Mouse (Mus musculus): ENCODE measurements around the gene Fam163b.

Gene Fam163b

GRCm38 (mm10) chr2:27141950-27142693, at the start of gene Fam163b:
Gene Fam163b, minus strand, starts transcription at chr2:27142491.
- peak; percentile 22 for DNase-seq

- no peak for DNase-seq
Observed at GRCm38 (mm10) chr2:27189994-27190393, 47.7 kb upstream of the Fam163b start.

GRCm38 (mm10) chr2:27187531-27187930, 45.2 kb upstream of the Fam163b start:
- no peak for DNase-seq

GRCm38 (mm10) chr2:27183734-27184133, 41.4 kb upstream of the Fam163b start:
- DNase-seq: no peak

- peak; percentile 22 for DNase-seq
Observed at GRCm38 (mm10) chr2:27181907-27182306, 39.6 kb upstream of the Fam163b start.

- DNase-seq: no peak
Observed at GRCm38 (mm10) chr2:27179101-27179500, 36.8 kb upstream of the Fam163b start.

GRCm38 (mm10) chr2:27175696-27176267, 33.5 kb upstream of the Fam163b start:
- DNase-seq: no peak

GRCm38 (mm10) chr2:27174242-27174641, 32.0 kb upstream of the Fam163b start:
- no peak for DNase-seq

GRCm38 (mm10) chr2:27166999-27167398, 24.7 kb upstream of the Fam163b start:
- DNase-seq: no peak

GRCm38 (mm10) chr2:27166074-27166473, 23.8 kb upstream of the Fam163b start:
- DNase-seq: no peak

- no peak for DNase-seq
Observed at GRCm38 (mm10) chr2:27164796-27165590, 22.7 kb upstream of the Fam163b start, which contains the start of gene Dbh. Gene Dbh, plus strand, starts transcription at chr2:27165233.

GRCm38 (mm10) chr2:27163851-27164250, 21.6 kb upstream of the Fam163b start:
- no peak for DNase-seq

GRCm38 (mm10) chr2:27162656-27163055, 20.4 kb upstream of the Fam163b start:
- DNase-seq: no peak

GRCm38 (mm10) chr2:27161526-27161925, 19.2 kb upstream of the Fam163b start:
- DNase-seq: no peak

GRCm38 (mm10) chr2:27156596-27156995, 14.3 kb upstream of the Fam163b start:
- DNase-seq: no peak

- DNase-seq: peak; percentile 61
Observed at GRCm38 (mm10) chr2:27154466-27155185, 12.3 kb upstream of the Fam163b start.

GRCm38 (mm10) chr2:27149457-27149856, 7.2 kb upstream of the Fam163b start:
- no peak for DNase-seq

GRCm38 (mm10) chr2:27146840-27147239, 4.5 kb upstream of the Fam163b start:
- no peak for DNase-seq

GRCm38 (mm10) chr2:27144957-27145356, 2.7 kb upstream of the Fam163b start:
- DNase-seq: no peak

GRCm38 (mm10) chr2:27138356-27138755, 3.9 kb downstream of the Fam163b start:
- DNase-seq: no peak

- no peak for DNase-seq
Observed at GRCm38 (mm10) chr2:27136789-27137188, 5.5 kb downstream of the Fam163b start.

GRCm38 (mm10) chr2:27136336-27136735, 6.0 kb downstream of the Fam163b start:
- no peak for DNase-seq

- DNase-seq: no peak
Observed at GRCm38 (mm10) chr2:27135935-27136334, 6.4 kb downstream of the Fam163b start.

All from kidney, adult 9 months (tissue).